Mouse (Mus musculus): ENCODE results near the gene Pfas. TPM values are rescaled to one million over a fixed set of nuclear protein-coding genes. Genes with fewer than 3 reads are reported as not detected.
"Not testable (repeated sequence)": the region's sequence is repeated elsewhere in the genome, so short reads cannot be mapped to it uniquely, and the experiment has no call there.

Gene Pfas
- total RNA-seq, 1 experiment from 2014 or later = 29.0 TPM

- not testable (repeated sequence) for DNase-seq
These were observed 71.3 kb downstream of the Pfas start for GRCm38 (mm10) chr11:68936951-68937350.

Small RNA genes within 50 kb of the gene (microRNA-seq; reads per million reads assigned to microRNA genes)
- 0 reads per million in 2 experiments for gene Mir3062

Other genes with a start within 250 kb of the Pfas start
- gene Ndel1, start 136.6 kb downstream of the Pfas start, total RNA-seq (2021) = 67.1 and 73.2 TPM in 2 replicates
- gene Rnf222, start 119.9 kb downstream of the Pfas start, total RNA-seq (2021) = 0.15 TPM in 1 of 2 replicates, not detected in the other
- gene Rpl26, start 106.9 kb downstream of the Pfas start, total RNA-seq (2021) = 1,094 and 1,263 TPM in 2 replicates
- gene Odf4, start 81.4 kb downstream of the Pfas start, total RNA-seq (2021) = 0.30 and 0.45 TPM in 2 replicates
- 28.7 and 31.9 TPM in 2 replicates for gene Arhgef15, start 51.0 kb downstream of the Pfas start, total RNA-seq (2021)
- gene Slc25a35, start 40.3 kb downstream of the Pfas start, total RNA-seq (2021) = 54.6 and 55.8 TPM in 2 replicates
- gene Rangrf, start 33.3 kb downstream of the Pfas start, total RNA-seq (2021) = 16.3 and 24.8 TPM in 2 replicates
- gene Ctc1, start 7.5 kb upstream of the Pfas start, total RNA-seq (2021) = 24.2 and 27.9 TPM in 2 replicates
- gene Aurkb, start 37.2 kb upstream of the Pfas start, total RNA-seq (2021) = 17.1 and 18.8 TPM in 2 replicates
- gene Borcs6, start 51.3 kb upstream of the Pfas start, total RNA-seq (2021) = 19.2 and 20.6 TPM in 2 replicates
- gene Tmem107, start 62.3 kb upstream of the Pfas start, total RNA-seq (2021) = 12.0 and 12.3 TPM in 2 replicates
- gene Vamp2, start 80.0 kb upstream of the Pfas start, total RNA-seq (2021) = 111 and 139 TPM in 2 replicates
- 116 and 118 TPM in 2 replicates for gene Per1, start 86.8 kb upstream of the Pfas start, total RNA-seq (2021)
- 0.37 TPM in 1 of 2 replicates, not detected in the other for gene Hes7, start 111.9 kb upstream of the Pfas start, total RNA-seq (2021)
- gene 9130213A22Rik, start 114.1 kb upstream of the Pfas start, total RNA-seq (2021) = 0.38 and 0.41 TPM in 2 replicates
- gene Aloxe3, start 117.4 kb upstream of the Pfas start, total RNA-seq (2021) = 1.2 and 1.6 TPM in 2 replicates
- not detected in 2 replicates for gene Alox12b, start 148.5 kb upstream of the Pfas start, total RNA-seq (2021)
- 0.19 TPM in 1 of 2 replicates, not detected in the other for gene Alox8, start 189.4 kb upstream of the Pfas start, total RNA-seq (2021)
- not detected in 2 replicates for gene Gucy2e, start 228.6 kb upstream of the Pfas start, total RNA-seq (2021)